Mouse (Mus musculus): Measurements from ENCODE around the gene Id1. TPM values are rescaled to one million over a fixed set of nuclear protein-coding genes. Genes with fewer than 3 reads are reported as not detected.

The Id1 gene
- polyA plus RNA-seq (2015; fragmentation: Illumina TruSeq; extraction: RNeasy Lipid Tissue Mini Kit (QIAGEN cat#74804); ENCODE audit: low read depth, low replicate concordance) = 27.4 TPM

DNA sequence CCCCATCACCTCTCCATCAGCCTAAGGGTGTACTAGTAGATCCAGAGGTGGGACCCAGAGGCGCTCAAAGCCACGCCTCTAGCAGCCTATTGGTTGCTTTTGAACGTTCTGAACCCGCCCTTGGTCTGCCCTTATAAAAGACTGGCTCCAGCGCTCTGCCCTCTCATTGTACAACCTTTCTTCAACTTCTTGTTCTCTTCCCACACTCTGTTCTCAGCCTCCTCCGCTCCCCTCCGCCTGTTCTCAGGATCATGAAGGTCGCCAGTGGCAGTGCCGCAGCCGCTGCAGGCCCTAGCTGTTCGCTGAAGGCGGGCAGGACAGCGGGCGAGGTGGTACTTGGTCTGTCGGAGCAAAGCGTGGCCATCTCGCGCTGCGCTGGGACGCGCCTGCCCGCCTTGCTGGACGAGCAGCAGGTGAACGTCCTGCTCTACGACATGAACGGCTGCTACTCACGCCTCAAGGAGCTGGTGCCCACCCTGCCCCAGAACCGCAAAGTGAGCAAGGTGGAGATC, at the start of gene Id1:
Gene Id1 (plus strand): TSS at position 162 of the 512 bp plus-strand sequence.

DNA sequence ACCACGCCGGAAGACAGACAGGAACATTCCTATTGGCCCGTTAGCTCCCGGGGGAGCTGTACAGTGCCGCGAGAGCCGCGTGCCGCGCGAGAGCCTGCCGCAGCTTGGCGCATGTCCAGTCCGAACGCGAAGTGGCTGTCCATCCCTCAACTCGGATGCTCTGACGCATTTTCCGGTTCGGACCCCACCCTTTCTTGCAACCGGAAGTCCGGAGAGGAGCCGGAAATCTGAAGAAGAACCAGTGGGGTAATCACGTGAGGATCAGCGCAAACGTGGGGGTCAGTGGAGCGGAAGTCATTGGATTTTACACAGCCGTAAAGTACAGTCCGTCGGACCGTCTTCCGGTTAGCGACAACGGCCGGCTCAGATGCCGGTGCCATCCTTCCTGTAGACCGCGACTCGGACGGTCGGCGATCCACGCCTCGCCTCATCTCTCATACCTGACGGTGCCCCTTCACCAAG, 49.2 kb upstream of the Id1 start, which contains the start of gene Mcts2:
Gene Mcts2 (plus strand): TSS at position 230 of the 462 bp plus-strand sequence.

DNA sequence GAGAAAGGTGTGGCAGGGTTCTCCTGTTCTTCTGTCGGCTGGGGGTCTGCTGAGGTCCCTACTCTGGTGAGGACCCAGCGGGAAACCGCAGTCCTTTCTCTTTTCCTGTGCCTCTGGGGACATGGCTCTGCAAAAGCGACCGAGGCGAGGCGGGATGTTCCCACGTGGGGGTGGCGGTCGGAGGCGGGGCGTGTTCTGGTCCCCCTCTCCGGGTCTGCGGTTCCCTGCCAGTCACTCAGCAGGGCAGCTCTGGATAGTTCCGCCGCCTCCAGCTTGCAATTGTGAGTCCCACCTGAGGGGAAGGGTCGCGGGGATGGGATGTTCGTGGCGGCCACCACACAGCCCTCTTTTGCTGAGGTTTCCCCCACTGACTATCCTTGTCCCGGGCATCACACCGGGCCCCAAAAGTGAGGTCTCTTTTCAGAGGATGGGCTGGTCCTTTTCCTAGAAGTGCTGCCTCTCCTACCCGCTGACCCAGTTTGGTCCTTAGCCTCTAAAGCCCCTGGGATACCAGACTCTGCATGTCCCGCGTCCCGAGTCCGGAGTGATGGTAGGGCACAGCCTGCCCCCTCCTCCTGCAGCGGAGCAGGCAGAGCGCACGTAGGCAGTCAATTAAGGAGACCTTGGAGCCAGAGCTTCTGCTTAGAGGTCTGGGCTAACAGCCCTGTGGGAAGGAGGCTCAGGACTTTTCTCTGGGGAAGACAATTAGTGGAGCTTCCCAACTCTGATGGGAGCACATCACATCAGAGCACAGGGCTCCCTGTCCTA, 18.1 kb downstream of the Id1 start, which contains the start of gene Cox4i2:
Gene Cox4i2 (plus strand): TSS at position 230 of the 768 bp plus-strand sequence.

Other genes with a start within 250 kb of the Id1 start
- gene Defb22, start 246.1 kb upstream of the Id1 start, polyA plus RNA-seq (2015; fragmentation: Illumina TruSeq; extraction: RNeasy Lipid Tissue Mini Kit (QIAGEN cat#74804); ENCODE audit: low read depth, low replicate concordance) = not detected
- not detected for gene Defb26, start 224.6 kb upstream of the Id1 start, polyA plus RNA-seq (2015; fragmentation: Illumina TruSeq; extraction: RNeasy Lipid Tissue Mini Kit (QIAGEN cat#74804); ENCODE audit: low read depth, low replicate concordance)
- gene Defb28, start 218.0 kb upstream of the Id1 start, polyA plus RNA-seq (2015; fragmentation: Illumina TruSeq; extraction: RNeasy Lipid Tissue Mini Kit (QIAGEN cat#74804); ENCODE audit: low read depth, low replicate concordance) = not detected
- gene Defb29, start 196.2 kb upstream of the Id1 start, polyA plus RNA-seq (2015; fragmentation: Illumina TruSeq; extraction: RNeasy Lipid Tissue Mini Kit (QIAGEN cat#74804); ENCODE audit: low read depth, low replicate concordance) = not detected
- not detected for gene Gm17416, start 166.9 kb upstream of the Id1 start, polyA plus RNA-seq (2015; fragmentation: Illumina TruSeq; extraction: RNeasy Lipid Tissue Mini Kit (QIAGEN cat#74804); ENCODE audit: low read depth, low replicate concordance)
- gene Defb21, start 163.5 kb upstream of the Id1 start, polyA plus RNA-seq (2015; fragmentation: Illumina TruSeq; extraction: RNeasy Lipid Tissue Mini Kit (QIAGEN cat#74804); ENCODE audit: low read depth, low replicate concordance) = not detected
- gene Defb19, start 155.9 kb upstream of the Id1 start, polyA plus RNA-seq (2015; fragmentation: Illumina TruSeq; extraction: RNeasy Lipid Tissue Mini Kit (QIAGEN cat#74804); ENCODE audit: low read depth, low replicate concordance) = not detected
- not detected for gene Defb45, start 136.9 kb upstream of the Id1 start, polyA plus RNA-seq (2015; fragmentation: Illumina TruSeq; extraction: RNeasy Lipid Tissue Mini Kit (QIAGEN cat#74804); ENCODE audit: low read depth, low replicate concordance)
- gene Defb36, start 131.9 kb upstream of the Id1 start, polyA plus RNA-seq (2015; fragmentation: Illumina TruSeq; extraction: RNeasy Lipid Tissue Mini Kit (QIAGEN cat#74804); ENCODE audit: low read depth, low replicate concordance) = not detected
- not detected for gene Defb25, start 113.2 kb upstream of the Id1 start, polyA plus RNA-seq (2015; fragmentation: Illumina TruSeq; extraction: RNeasy Lipid Tissue Mini Kit (QIAGEN cat#74804); ENCODE audit: low read depth, low replicate concordance)
- gene Rem1, start 109.3 kb upstream of the Id1 start, polyA plus RNA-seq (2015; fragmentation: Illumina TruSeq; extraction: RNeasy Lipid Tissue Mini Kit (QIAGEN cat#74804); ENCODE audit: low read depth, low replicate concordance) = 0.54 TPM
- gene H13, start 66.8 kb upstream of the Id1 start, polyA plus RNA-seq (2015; fragmentation: Illumina TruSeq; extraction: RNeasy Lipid Tissue Mini Kit (QIAGEN cat#74804); ENCODE audit: low read depth, low replicate concordance) = 58.2 TPM
- 23.2 TPM for gene Mcts2, start 49.2 kb upstream of the Id1 start, polyA plus RNA-seq (2015; fragmentation: Illumina TruSeq; extraction: RNeasy Lipid Tissue Mini Kit (QIAGEN cat#74804); ENCODE audit: low read depth, low replicate concordance)
- 7.2 TPM for gene Cox4i2, start 17.9 kb downstream of the Id1 start, polyA plus RNA-seq (2015; fragmentation: Illumina TruSeq; extraction: RNeasy Lipid Tissue Mini Kit (QIAGEN cat#74804); ENCODE audit: low read depth, low replicate concordance)
- gene Bcl2l1, start 95.5 kb downstream of the Id1 start, polyA plus RNA-seq (2015; fragmentation: Illumina TruSeq; extraction: RNeasy Lipid Tissue Mini Kit (QIAGEN cat#74804); ENCODE audit: low read depth, low replicate concordance) = 113 TPM
- 1.4 TPM for gene Tpx2, start 111.7 kb downstream of the Id1 start, polyA plus RNA-seq (2015; fragmentation: Illumina TruSeq; extraction: RNeasy Lipid Tissue Mini Kit (QIAGEN cat#74804); ENCODE audit: low read depth, low replicate concordance)
- gene Mylk2, start 175.1 kb downstream of the Id1 start, polyA plus RNA-seq (2015; fragmentation: Illumina TruSeq; extraction: RNeasy Lipid Tissue Mini Kit (QIAGEN cat#74804); ENCODE audit: low read depth, low replicate concordance) = not detected
- gene Foxs1, start 197.0 kb downstream of the Id1 start, polyA plus RNA-seq (2015; fragmentation: Illumina TruSeq; extraction: RNeasy Lipid Tissue Mini Kit (QIAGEN cat#74804); ENCODE audit: low read depth, low replicate concordance) = 1.3 TPM
- 19.3 TPM for gene Dusp15, start 215.4 kb downstream of the Id1 start, polyA plus RNA-seq (2015; fragmentation: Illumina TruSeq; extraction: RNeasy Lipid Tissue Mini Kit (QIAGEN cat#74804); ENCODE audit: low read depth, low replicate concordance)
- 2.4 TPM for gene Ttll9, start 226.2 kb downstream of the Id1 start, polyA plus RNA-seq (2015; fragmentation: Illumina TruSeq; extraction: RNeasy Lipid Tissue Mini Kit (QIAGEN cat#74804); ENCODE audit: low read depth, low replicate concordance)

Data from brain, adult 10 weeks (tissue).